Mouse (Mus musculus) retina, adult 2 months (tissue): Measurements from ENCODE around the gene Trem3.

Experiments used
- DNase-seq: peaks from one replicate; pipeline ENCODE4 v3.0.0-alpha.2; 2012; ENCODE audit warnings: low read depth, low spot score

The Trem3 gene

GRCm38 (mm10) chr17:48272158-48272557, 24.6 kb downstream of the Trem3 start:
- DNase-seq = no peak

GRCm38 (mm10) chr17:48272598-48272997, 25.0 kb downstream of the Trem3 start:
- no peak for DNase-seq

- DNase-seq = no peak
These were observed 26.5 kb downstream of the Trem3 start for GRCm38 (mm10) chr17:48274098-48274497.

GRCm38 (mm10) chr17:48274885-48275284, 27.3 kb downstream of the Trem3 start:
- peak; percentile 76 for DNase-seq

GRCm38 (mm10) chr17:48275736-48276135, 28.2 kb downstream of the Trem3 start:
- DNase-seq = no peak

- no peak for DNase-seq
These were observed 30.8 kb downstream of the Trem3 start for GRCm38 (mm10) chr17:48278381-48278780.

- DNase-seq = no peak
These were observed 31.4 kb downstream of the Trem3 start for GRCm38 (mm10) chr17:48279002-48279401.

GRCm38 (mm10) chr17:48280943-48281738, 33.6 kb downstream of the Trem3 start:
- no peak for DNase-seq

- DNase-seq = no peak
These were observed 34.1 kb downstream of the Trem3 start for GRCm38 (mm10) chr17:48281739-48282085.

- DNase-seq = no peak
These were observed 39.2 kb downstream of the Trem3 start for GRCm38 (mm10) chr17:48286765-48287164.

GRCm38 (mm10) chr17:48287276-48287675, 39.7 kb downstream of the Trem3 start:
- DNase-seq = no peak

- DNase-seq = no peak
These were observed 46.1 kb downstream of the Trem3 start for GRCm38 (mm10) chr17:48293500-48294194.

GRCm38 (mm10) chr17:48299203-48299602, 51.6 kb downstream of the Trem3 start, which contains the start of gene Treml2:
TSS of gene Treml2 (plus strand) at chr17:48299498.
- no peak for DNase-seq

GRCm38 (mm10) chr17:48299756-48300155, 52.2 kb downstream of the Trem3 start:
- DNase-seq = no peak

GRCm38 (mm10) chr17:48300199-48300598, 52.6 kb downstream of the Trem3 start:
- no peak for DNase-seq

- no peak for DNase-seq
These were observed 53.3 kb downstream of the Trem3 start for GRCm38 (mm10) chr17:48300861-48301260.

- DNase-seq = no peak
These were observed 54.2 kb downstream of the Trem3 start for GRCm38 (mm10) chr17:48301792-48302191.
